Mouse (Mus musculus): Measurements from ENCODE around the gene Gm5941. TPM values are rescaled to one million over a fixed set of nuclear protein-coding genes. Genes with fewer than 3 reads are reported as not detected.
A peak's percentile ranks its signal among the peaks of the same experiment; 100 is the strongest.
"Not testable (repeated sequence)": the region's sequence is repeated elsewhere in the genome, so short reads cannot be mapped to it uniquely, and the experiment has no call there.

Gene Gm5941
- total RNA-seq (2014; fragmentation: Nextera tagmentation) (not detected in 2 replicates), total RNA-seq (2017) (not detected in 2 replicates)

DNA sequence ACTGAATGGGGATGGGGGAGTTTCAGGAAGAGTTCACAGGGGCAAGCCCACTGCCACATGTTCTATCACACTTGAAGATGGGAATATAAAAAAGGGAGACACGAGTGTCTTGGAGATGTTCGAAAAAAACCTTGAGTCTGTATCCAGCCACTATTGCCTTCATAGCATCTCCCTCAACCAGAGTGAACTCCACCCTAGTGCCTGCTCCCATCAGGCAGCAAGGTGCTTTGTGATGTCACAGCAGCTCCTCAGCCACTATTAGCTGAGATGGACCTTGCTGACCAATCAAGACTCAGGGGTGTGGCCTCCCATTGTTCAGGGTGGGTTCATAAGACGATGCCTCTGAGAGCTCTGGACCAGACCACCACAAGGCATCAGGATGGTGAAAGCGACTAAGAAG, at the start of gene Gm5941:
TSS of gene Gm5941 (plus strand) at position 301 of the 400 bp plus-strand sequence.
- not testable (repeated sequence) for ATAC-seq (replicated peaks; ENCODE audit: poor library complexity, severe bottlenecking)

- no peak for ATAC-seq (replicated peaks; ENCODE audit: poor library complexity, severe bottlenecking)
Observed at GRCm38 (mm10) chrX:92460496-92460895, 29.3 kb upstream of the Gm5941 start.

DNA sequence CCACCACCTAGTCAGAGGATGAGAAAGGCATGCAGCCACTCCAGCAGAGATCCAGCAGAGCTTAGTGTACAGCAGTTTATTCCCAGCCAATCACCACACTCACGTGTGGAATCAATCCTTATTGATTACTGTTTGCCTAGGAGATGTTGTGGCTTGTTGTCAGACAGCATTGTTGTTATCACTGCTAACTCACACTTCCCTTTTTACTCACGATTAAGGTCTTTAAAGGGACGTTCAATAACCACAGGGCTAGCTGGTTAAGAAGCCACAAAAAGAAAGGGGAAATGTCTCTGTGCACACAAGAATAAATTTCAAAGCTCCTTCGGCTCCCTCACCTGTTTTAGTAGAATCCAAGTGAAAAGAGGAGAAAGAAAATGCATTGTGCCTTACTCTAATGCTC, 25.0 kb upstream of the Gm5941 start:
- peak; percentile 56; the same call in 1 of the 2 replicates for ATAC-seq (replicated peaks; ENCODE audit: poor library complexity, severe bottlenecking)

GRCm38 (mm10) chrX:92498254-92498653, 8.5 kb downstream of the Gm5941 start:
- no peak for ATAC-seq (replicated peaks; ENCODE audit: poor library complexity, severe bottlenecking)

- ATAC-seq (replicated peaks; ENCODE audit: poor library complexity, severe bottlenecking): no peak
Observed at GRCm38 (mm10) chrX:92527826-92528225, 38.1 kb downstream of the Gm5941 start.

Other genes with a start within 250 kb of the Gm5941 start
- not detected in 2 replicates for gene Mageb18, start 109.6 kb downstream of the Gm5941 start, total RNA-seq (2014; fragmentation: Nextera tagmentation)
- gene Mageb18, start 109.6 kb downstream of the Gm5941 start, total RNA-seq (2017): not detected in 2 replicates

All from granulocyte monocyte progenitor cell, adult 5-6 weeks (primary cell).